Comparison of ENCODE assay signal across 25 mouse cellular contexts in the genomic region with DNA sequence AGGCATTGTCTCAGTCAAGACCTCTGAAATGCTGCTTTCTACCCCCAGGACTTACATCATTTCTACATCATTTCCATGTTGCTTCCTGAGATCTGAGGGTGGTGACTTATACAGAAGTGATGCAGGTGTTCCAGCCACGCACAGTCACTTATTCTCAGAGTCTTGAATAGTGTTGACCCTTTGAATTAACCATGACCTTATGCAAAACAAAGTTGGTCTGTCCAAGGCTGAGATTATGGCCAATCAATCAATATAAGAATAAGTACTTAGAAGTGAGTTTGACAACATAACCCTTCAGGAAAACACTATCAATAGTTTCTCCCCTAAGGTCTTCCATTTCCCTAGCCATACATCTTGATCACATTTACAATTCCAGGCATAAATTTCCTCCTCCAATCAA.
A peak's percentile ranks its signal among the peaks of the same experiment; 100 is the strongest.
DNase-seq lines count a peak whose midpoint lies in the region; ATAC-seq and TF ChIP-seq lines count a peak whose summit lies in the region.
"Had no signal": no experiment of that assay in that cellular context is flagged by ENCODE, and none has a peak within 500 bp of the region (broad histone marks: within the 10 kb centered on the region; RNA-seq: fewer than 3 reads in every experiment).

No protein-coding gene starts in this region.

- H3K36me3 ChIP-seq in forebrain, embryonic 11.5 days (ENCODE audit: control insufficient read depth, insufficient read depth, low read length) = no peaks in the 10 kb centered on the region
- no peaks in the 10 kb centered on the region for H3K36me3 ChIP-seq in forebrain, postnatal 0 days (ENCODE audit: insufficient read depth)
- H3K36me3 ChIP-seq in hindbrain, embryonic 11.5 days (ENCODE audit: control insufficient read depth, insufficient read depth, low read length) = no peaks in the 10 kb centered on the region
- H3K36me3 ChIP-seq in hindbrain, embryonic 14.5 days (replicated peaks; ENCODE audit: control insufficient read depth, insufficient read depth) = no peaks in the 10 kb centered on the region
- H3K36me3 ChIP-seq in midbrain, embryonic 11.5 days (ENCODE audit: control insufficient read depth, insufficient read depth, low read length) = no peaks in the 10 kb centered on the region
- H3K36me3 ChIP-seq in midbrain, postnatal 0 days (ENCODE audit: insufficient read depth, low read length) = no peaks in the 10 kb centered on the region
- no peaks in the 10 kb centered on the region for H3K36me3 ChIP-seq in midbrain, embryonic 14.5 days (ENCODE audit: control insufficient read depth, insufficient read depth, low read length)
- H3K36me3 ChIP-seq in midbrain, embryonic 10.5 days = no peaks in the 10 kb centered on the region
- H3K36me3 ChIP-seq: embryonic facial prominence, embryonic 10.5 days; embryonic facial prominence, embryonic 12.5 days; forebrain, embryonic 12.5 days; G1E had no signal

- DNase-seq in forebrain, embryonic 11.5 days (ENCODE audit: low spot score) = no peak
- DNase-seq in forebrain, postnatal 0 days = no peak
- DNase-seq in hindbrain, embryonic 11.5 days (ENCODE audit: low spot score) = no peak
- no peak for DNase-seq in hindbrain, embryonic 14.5 days (ENCODE audit: low spot score)
- DNase-seq in midbrain, embryonic 11.5 days (ENCODE audit: low spot score, missing footprints) = peak; percentile 80
- DNase-seq in midbrain, postnatal 0 days (ENCODE audit: low spot score) = no peak
- DNase-seq in midbrain, embryonic 14.5 days = no peak
- DNase-seq in midbrain, embryonic 10.5 days (ENCODE audit: low spot score) = no peak
- DNase-seq: adrenal gland, adult 8-10 months; adrenal gland, postnatal 14 days; adrenal gland, postnatal 36 days; B cell, adult 2 months; cerebellum, adult 11-12 months; cerebellum, adult 2 months; cerebellum, adult 9-10 months; cerebellum, postnatal 10 days; cerebellum, postnatal 25 days had no signal

- no peak overlapping the region for H3K27ac ChIP-seq in forebrain, embryonic 11.5 days (ENCODE audit: low read depth, low read length)
- H3K27ac ChIP-seq in forebrain, postnatal 0 days (ENCODE audit: low read depth, low read length) = no peak overlapping the region
- peak overlapping the region; percentile 51; the same call in 1 of the 2 replicates for H3K27ac ChIP-seq in hindbrain, embryonic 11.5 days (ENCODE audit: low read depth, low read length)
- H3K27ac ChIP-seq in hindbrain, embryonic 14.5 days = no peak overlapping the region
- H3K27ac ChIP-seq in midbrain, embryonic 11.5 days (ENCODE audit: low read depth, low read length) = no peak overlapping the region
- no peak overlapping the region for H3K27ac ChIP-seq in midbrain, postnatal 0 days (ENCODE audit: low read depth, low read length)
- 0 out of 2 replicates have a peak overlapping the region, but pooled peaks have one; percentile 5 for H3K27ac ChIP-seq in midbrain, embryonic 14.5 days (replicated peaks; ENCODE audit: low read depth, low read length)
- no peak overlapping the region for H3K27ac ChIP-seq in midbrain, embryonic 10.5 days (replicated peaks)
- H3K27ac ChIP-seq: embryonic facial prominence, embryonic 10.5 days; embryonic facial prominence, embryonic 12.5 days; forebrain, embryonic 12.5 days had no signal

- H3K9ac ChIP-seq in forebrain, embryonic 11.5 days (ENCODE audit: low read length) = no peak overlapping the region
- H3K9ac ChIP-seq in forebrain, postnatal 0 days = no peak overlapping the region
- H3K9ac ChIP-seq in hindbrain, embryonic 11.5 days (ENCODE audit: low read depth, low read length) = no peak overlapping the region
- no peak overlapping the region for H3K9ac ChIP-seq in hindbrain, embryonic 14.5 days
- H3K9ac ChIP-seq in midbrain, embryonic 11.5 days (ENCODE audit: low read length) = no peak overlapping the region
- no peak overlapping the region for H3K9ac ChIP-seq in midbrain, postnatal 0 days (replicated peaks; ENCODE audit: low read length, poor library complexity, severe bottlenecking)
- H3K9ac ChIP-seq in midbrain, embryonic 14.5 days (replicated peaks; ENCODE audit: low read length) = no peak overlapping the region
- H3K9ac ChIP-seq: embryonic facial prominence, embryonic 12.5 days; forebrain, embryonic 12.5 days had no signal

- 71% methylated on average over 1 of the region's 1 CpGs for WGBS in forebrain, embryonic 11.5 days
- WGBS in forebrain, postnatal 0 days = 73% methylated on average over 1 of the region's 1 CpGs
- WGBS in hindbrain, embryonic 11.5 days = 45% methylated on average over 1 of the region's 1 CpGs
- WGBS in hindbrain, embryonic 14.5 days = 49% methylated on average over 1 of the region's 1 CpGs
- WGBS in midbrain, embryonic 11.5 days = 65% methylated on average over 1 of the region's 1 CpGs
- WGBS in midbrain, postnatal 0 days = 73% methylated on average over 1 of the region's 1 CpGs
- 40% methylated on average over 1 of the region's 1 CpGs for WGBS in midbrain, embryonic 14.5 days
- 84% methylated on average over 1 of the region's 1 CpGs for WGBS in midbrain, embryonic 10.5 days

- no peaks in the 10 kb centered on the region for H3K27me3 ChIP-seq in forebrain, embryonic 11.5 days (ENCODE audit: control insufficient read depth, insufficient read depth, low read length)
- no peaks in the 10 kb centered on the region for H3K27me3 ChIP-seq in forebrain, postnatal 0 days (ENCODE audit: insufficient read depth, low read length)
- no peaks in the 10 kb centered on the region for H3K27me3 ChIP-seq in hindbrain, embryonic 11.5 days (ENCODE audit: control insufficient read depth, insufficient read depth, low read length)
- no peaks in the 10 kb centered on the region for H3K27me3 ChIP-seq in hindbrain, embryonic 14.5 days (ENCODE audit: control insufficient read depth, insufficient read depth, low read length)
- H3K27me3 ChIP-seq in midbrain, embryonic 11.5 days (ENCODE audit: control insufficient read depth, insufficient read depth, low read length) = no peaks in the 10 kb centered on the region
- H3K27me3 ChIP-seq in midbrain, postnatal 0 days (ENCODE audit: insufficient read depth, low read length) = no peaks in the 10 kb centered on the region
- H3K27me3 ChIP-seq in midbrain, embryonic 14.5 days (ENCODE audit: control insufficient read depth, insufficient read depth, low read length) = no peaks in the 10 kb centered on the region
- H3K27me3 ChIP-seq in midbrain, embryonic 10.5 days (ENCODE audit: low read depth, poor library complexity, severe bottlenecking) = no peaks in the 10 kb centered on the region
- H3K27me3 ChIP-seq: CH12.LX; embryonic facial prominence, embryonic 12.5 days; forebrain, embryonic 12.5 days; Patski had no signal

- no peaks in the 10 kb centered on the region for H3K4me1 ChIP-seq in forebrain, embryonic 11.5 days (replicated peaks; ENCODE audit: control insufficient read depth, insufficient read depth, low read length)
- no peaks in the 10 kb centered on the region for H3K4me1 ChIP-seq in forebrain, postnatal 0 days (ENCODE audit: insufficient read depth)
- no peaks in the 10 kb centered on the region for H3K4me1 ChIP-seq in hindbrain, embryonic 11.5 days (replicated peaks; ENCODE audit: control insufficient read depth, insufficient read depth, low read length)
- H3K4me1 ChIP-seq in hindbrain, embryonic 14.5 days (replicated peaks; ENCODE audit: control insufficient read depth, insufficient read depth, low read length) = no peaks in the 10 kb centered on the region
- H3K4me1 ChIP-seq in midbrain, embryonic 11.5 days (ENCODE audit: control insufficient read depth, insufficient read depth, low read length) = no peaks in the 10 kb centered on the region
- no peaks in the 10 kb centered on the region for H3K4me1 ChIP-seq in midbrain, postnatal 0 days (ENCODE audit: insufficient read depth, low read length)
- H3K4me1 ChIP-seq in midbrain, embryonic 14.5 days (ENCODE audit: control insufficient read depth, insufficient read depth, low read length) = no peaks in the 10 kb centered on the region
- peaks cover 6% of the 10 kb centered on the region; the same call in 1 of the 2 replicates for H3K4me1 ChIP-seq in midbrain, embryonic 10.5 days
- H3K4me1 ChIP-seq: embryonic facial prominence, embryonic 10.5 days; embryonic facial prominence, embryonic 12.5 days had no signal

- TF ChIP-seq CTCF in forebrain, postnatal 0 days (IDR thresholded peaks at IDR 0.05; ENCODE audit: low read depth) = no peak
- TF ChIP-seq CTCF in midbrain, postnatal 0 days (IDR thresholded peaks at IDR 0.05) = no peak

- H3K4me3 ChIP-seq in forebrain, embryonic 11.5 days (ENCODE audit: low read depth, low read length) = no peak overlapping the region
- H3K4me3 ChIP-seq in forebrain, postnatal 0 days (ENCODE audit: low read depth, low read length) = no peak overlapping the region
- no peak overlapping the region for H3K4me3 ChIP-seq in hindbrain, embryonic 11.5 days (ENCODE audit: low read depth, low read length)
- no peak overlapping the region for H3K4me3 ChIP-seq in hindbrain, embryonic 14.5 days (replicated peaks; ENCODE audit: low read length)
- H3K4me3 ChIP-seq in midbrain, embryonic 11.5 days (ENCODE audit: low read depth, low read length) = no peak overlapping the region
- H3K4me3 ChIP-seq in midbrain, postnatal 0 days (ENCODE audit: low read depth, low read length) = no peak overlapping the region
- no peak overlapping the region for H3K4me3 ChIP-seq in midbrain, embryonic 14.5 days (replicated peaks; ENCODE audit: low read depth, low read length)
- H3K4me3 ChIP-seq in midbrain, embryonic 10.5 days = no peak overlapping the region
- H3K4me3 ChIP-seq: embryonic facial prominence, embryonic 10.5 days; embryonic facial prominence, embryonic 12.5 days; forebrain, embryonic 12.5 days had no signal

- H3K9me3 ChIP-seq in forebrain, embryonic 11.5 days (ENCODE audit: control insufficient read depth, low read length) = no peaks in the 10 kb centered on the region
- no peaks in the 10 kb centered on the region for H3K9me3 ChIP-seq in forebrain, postnatal 0 days (ENCODE audit: low read length)
- no peaks in the 10 kb centered on the region for H3K9me3 ChIP-seq in hindbrain, embryonic 11.5 days (ENCODE audit: control insufficient read depth, low read length)
- H3K9me3 ChIP-seq in hindbrain, embryonic 14.5 days (ENCODE audit: control insufficient read depth, low read length) = no peaks in the 10 kb centered on the region
- H3K9me3 ChIP-seq in midbrain, embryonic 11.5 days (ENCODE audit: control insufficient read depth, low read length) = no peaks in the 10 kb centered on the region
- no peaks in the 10 kb centered on the region for H3K9me3 ChIP-seq in midbrain, postnatal 0 days (ENCODE audit: low read length)
- H3K9me3 ChIP-seq in midbrain, embryonic 14.5 days (ENCODE audit: control insufficient read depth, low read length) = no peaks in the 10 kb centered on the region
- H3K9me3 ChIP-seq in midbrain, embryonic 10.5 days (replicated peaks) = no peaks in the 10 kb centered on the region
- H3K9me3 ChIP-seq: embryonic facial prominence, embryonic 10.5 days; embryonic facial prominence, embryonic 12.5 days; forebrain, embryonic 12.5 days; G1E had no signal

- no peak overlapping the region for H3K4me2 ChIP-seq in forebrain, embryonic 11.5 days (ENCODE audit: low read depth, low read length, severe bottlenecking)
- no peak overlapping the region for H3K4me2 ChIP-seq in forebrain, postnatal 0 days (ENCODE audit: low read depth)
- no peak overlapping the region for H3K4me2 ChIP-seq in hindbrain, embryonic 11.5 days (replicated peaks; ENCODE audit: low read depth, low read length)
- H3K4me2 ChIP-seq in hindbrain, embryonic 14.5 days (replicated peaks) = no peak overlapping the region
- H3K4me2 ChIP-seq in midbrain, embryonic 11.5 days = no peak overlapping the region
- no peak overlapping the region for H3K4me2 ChIP-seq in midbrain, postnatal 0 days (ENCODE audit: low read depth, low read length, poor library complexity, severe bottlenecking)
- H3K4me2 ChIP-seq in midbrain, embryonic 14.5 days (ENCODE audit: low read length) = no peak overlapping the region
- H3K4me2 ChIP-seq: embryonic facial prominence, embryonic 12.5 days; forebrain, embryonic 12.5 days had no signal

- 0 out of 2 replicates have a peak, but pooled peaks have one; percentile 1 for ATAC-seq in forebrain, embryonic 11.5 days (replicated peaks; ENCODE audit: low FRiP score)
- no peak for ATAC-seq in forebrain, postnatal 0 days
- peak; percentile 36 for ATAC-seq in hindbrain, embryonic 11.5 days (ENCODE audit: low FRiP score)
- ATAC-seq in hindbrain, embryonic 14.5 days (ENCODE audit: low FRiP score) = no peak
- peak; percentile 49; the same call in 1 of the 2 replicates for ATAC-seq in midbrain, embryonic 11.5 days (ENCODE audit: low FRiP score)
- ATAC-seq in midbrain, postnatal 0 days (ENCODE audit: low FRiP score) = no peak
- no peak for ATAC-seq in midbrain, embryonic 14.5 days (ENCODE audit: low FRiP score, low TSS enrichment)
- ATAC-seq: activated CD4-positive, CD25-positive, alpha-beta regulatory T cell, adult 4 months; CD4-positive, CD25-positive, alpha-beta regulatory T cell, adult 4 months; Patski had no signal

Comparison
In these comparisons a context has a peak if more than half of its experiments do, and no peak if none do; other contexts are left out.
1. ATAC-seq: peak in forebrain, embryonic 11.5 days (single experiment), hindbrain, embryonic 11.5 days (single experiment) and midbrain, embryonic 11.5 days (single experiment); none in forebrain, postnatal 0 days (single experiment), hindbrain, embryonic 14.5 days (single experiment), midbrain, postnatal 0 days (single experiment) and midbrain, embryonic 14.5 days (single experiment).
2. H3K27ac ChIP-seq: peak in hindbrain, embryonic 11.5 days (single experiment) and midbrain, embryonic 14.5 days (single experiment); none in forebrain, embryonic 11.5 days (single experiment), forebrain, postnatal 0 days (single experiment), hindbrain, embryonic 14.5 days (single experiment), midbrain, embryonic 11.5 days (single experiment), midbrain, postnatal 0 days (single experiment) and midbrain, embryonic 10.5 days (single experiment).